Mouse (Mus musculus) myocyte (in vitro differentiated cells): Measurements from ENCODE around the gene Prr18. TPM values are rescaled to one million over a fixed set of nuclear protein-coding genes. Genes with fewer than 3 reads are reported as not detected.
"Not testable (repeated sequence)": the region's sequence is repeated elsewhere in the genome, so short reads cannot be mapped to it uniquely, and the experiment has no call there.

ENCODE experiments used
- H3K27me3 ChIP-seq: one replicate; pipeline ENCODE4 v1.6.1; 2011; ENCODE audit not compliant: control insufficient read depth, insufficient read depth, insufficient read length
- H3K36me3 ChIP-seq: one replicate; pipeline ENCODE4 v1.6.1; 2011; ENCODE audit not compliant: control insufficient read depth, insufficient read depth
- H3K4me2 ChIP-seq: one replicate; pipeline ENCODE4 v1.6.1; 2011; ENCODE audit warnings: low read depth, control low read depth
- H3K4me3 ChIP-seq: one replicate; pipeline ENCODE4 v1.5.1; 2011; ENCODE audit warnings: mild to moderate bottlenecking, control low read depth, moderate library complexity
- H3K79me2 ChIP-seq: one replicate; pipeline ENCODE4 v1.6.1; 2011; ENCODE audit not compliant: control insufficient read depth, insufficient read depth
- H3ac ChIP-seq: one replicate; pipeline ENCODE4 v1.6.1; 2011; ENCODE audit not compliant: control insufficient read depth, insufficient read length
- CEBPB ChIP-seq: IDR thresholded peaks from 2 replicates; pipeline ENCODE4 v1.6.1; 2011; ENCODE audit warnings: mild to moderate bottlenecking, moderate library complexity; ENCODE audit not compliant: poor library complexity, insufficient read depth, severe bottlenecking
- E2F4 ChIP-seq: IDR thresholded peaks from one replicate; pipeline ENCODE4 v1.6.1; 2011; ENCODE audit warnings: mild to moderate bottlenecking, control low read depth, moderate library complexity; ENCODE audit not compliant: insufficient read depth
- MAX ChIP-seq: IDR thresholded peaks from one replicate; pipeline ENCODE4 v1.6.1; 2011; ENCODE audit warnings: low read depth, mild to moderate bottlenecking, control low read depth
- MYOD1 ChIP-seq, 3 experiments: IDR thresholded peaks; one replicate each; pipeline ENCODE4 v1.6.1; 2011; ENCODE audit warnings: control low read depth in 2 of 3, low read depth in 2 of 3, mild to moderate bottlenecking in 2 of 3, moderate library complexity in 1 of 3; ENCODE audit not compliant: insufficient read length in 2 of 3, control insufficient read depth in 1 of 3
- MYOG ChIP-seq, 3 experiments: IDR thresholded peaks; one replicate each; pipeline ENCODE4 v1.6.1; 2011; ENCODE audit warnings: control low read depth in 2 of 3, low read depth in 2 of 3, mild to moderate bottlenecking in 2 of 3; ENCODE audit not compliant: insufficient read length in 2 of 3, control insufficient read depth in 1 of 3, insufficient read depth in 1 of 3
- POLR2A ChIP-seq: IDR thresholded peaks from one replicate; pipeline ENCODE4 v1.6.1; 2011; ENCODE audit warnings: low read depth, mild to moderate bottlenecking, control low read depth, moderate library complexity; ENCODE audit not compliant: insufficient read length
- POLR2AphosphoS2 ChIP-seq: IDR thresholded peaks from one replicate; pipeline ENCODE4 v1.6.1; 2011; ENCODE audit warnings: low read depth, control low read depth; ENCODE audit not compliant: insufficient read length
- REST ChIP-seq: IDR thresholded peaks from one replicate; pipeline ENCODE4 v1.6.1; 2011; ENCODE audit warnings: mild to moderate bottlenecking, control low read depth, moderate library complexity; ENCODE audit not compliant: insufficient read depth, insufficient read length
- SRF ChIP-seq: IDR thresholded peaks from one replicate; pipeline ENCODE4 v1.6.1; 2011; ENCODE audit warnings: low read depth; ENCODE audit not compliant: control insufficient read depth, insufficient read length
- TCF12 ChIP-seq: IDR thresholded peaks from one replicate; pipeline ENCODE4 v1.6.1; 2011; ENCODE audit warnings: mild to moderate bottlenecking, control low read depth; ENCODE audit not compliant: poor library complexity, insufficient read depth, severe bottlenecking
- TCF3 ChIP-seq: IDR thresholded peaks from one replicate; pipeline ENCODE4 v1.6.1; 2011; ENCODE audit warnings: low read depth, control low read depth; ENCODE audit not compliant: insufficient read length
- USF1 ChIP-seq: IDR thresholded peaks from one replicate; pipeline ENCODE4 v1.6.1; 2011; ENCODE audit warnings: low read depth, mild to moderate bottlenecking, control low read depth, moderate library complexity
- polyA plus RNA-seq: library from polyadenylated mRNA; unstranded; fragments of >200 nt; fragmentation: generic; extraction: Trizol; gene quantifications from one replicate; pipeline ENCODE4 v1.2.1, GENCODE M21; 2012; ENCODE audit warnings: missing spikeins

The Prr18 gene
- polyA plus RNA-seq, 1 experiment, result 0.19 TPM

GRCm38 (mm10) chr17:8316251-8316650 is 21.0 kb upstream of the Prr18 start:
- H3K79me2 ChIP-seq, result peaks cover 78% of the 10 kb centered on the region
- no peak overlapping the region for H3K4me2 ChIP-seq
- no peak overlapping the region for H3ac ChIP-seq
- no peak for TF ChIP-seq E2F4
- no peak for TF ChIP-seq MYOG (IDR thresholded peaks at IDR 0.05; ENCODE audit: control insufficient read depth in 1 of 3, insufficient read depth in 1 of 3, insufficient read length in 2 of 3, low read depth in 2 of 3)
- no peak for TF ChIP-seq POLR2A
- TF ChIP-seq USF1, result no peak
- TF ChIP-seq POLR2AphosphoS2, result no peak
- no peak for TF ChIP-seq SRF
- no peak for TF ChIP-seq TCF3
- TF ChIP-seq CEBPB, result no peak
- TF ChIP-seq REST, result no peak
- no peak for TF ChIP-seq TCF12
- TF ChIP-seq MAX, result no peak
- no peak for TF ChIP-seq MYOD1 (IDR thresholded peaks at IDR 0.05; ENCODE audit: control insufficient read depth in 1 of 3, insufficient read length in 2 of 3, low read depth in 2 of 3)
- no peak overlapping the region for H3K4me3 ChIP-seq
- no peaks in the 10 kb centered on the region for H3K27me3 ChIP-seq
- no peaks in the 10 kb centered on the region for H3K36me3 ChIP-seq

- H3K27me3 ChIP-seq, H3K79me2 ChIP-seq, H3K36me3 ChIP-seq, H3K4me2 ChIP-seq, H3ac ChIP-seq, H3K4me3 ChIP-seq: not testable (repeated sequence)
Measured at GRCm38 (mm10) chr17:8326877-8327276, 10.4 kb upstream of the Prr18 start.

DNA sequence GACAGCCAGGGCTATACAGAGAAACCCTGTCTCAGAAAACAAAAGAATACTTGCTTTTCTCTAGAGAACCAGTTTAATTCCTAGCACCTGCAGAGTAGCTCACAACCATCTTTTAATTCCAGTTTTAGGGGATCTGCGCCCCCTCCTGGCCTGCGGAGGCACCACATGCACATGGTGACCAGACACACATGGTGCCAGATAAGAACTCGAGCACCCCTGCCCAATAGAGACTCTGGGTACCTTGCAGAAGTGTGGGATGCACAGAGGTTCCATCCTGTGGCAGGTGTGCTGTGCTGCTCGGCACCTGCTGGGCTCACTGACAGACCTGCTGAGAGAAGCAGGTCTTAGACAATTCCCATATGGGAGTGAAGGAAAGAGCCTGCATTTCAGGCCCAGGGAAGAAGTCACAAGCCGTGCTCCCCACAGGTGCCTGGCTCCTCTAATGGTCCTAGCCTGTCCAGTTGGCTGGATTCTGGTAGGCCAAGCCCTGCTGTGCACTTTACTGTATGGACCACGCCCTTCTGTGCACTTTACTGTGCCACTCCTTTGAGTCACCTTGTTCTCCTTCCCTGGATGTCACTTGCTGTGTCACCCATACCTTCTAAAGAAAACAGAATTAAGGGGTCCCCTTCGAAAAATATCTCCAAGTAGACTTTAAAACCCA is 8.6 kb upstream of the Prr18 start:
- H3K36me3 ChIP-seq, result no peaks in the 10 kb centered on the region
- TF ChIP-seq USF1 (no peak), E2F4 (no peak)
- no peak overlapping the region for H3K4me2 ChIP-seq
- H3K79me2 ChIP-seq, result no peaks in the 10 kb centered on the region
- H3K27me3 ChIP-seq, result no peaks in the 10 kb centered on the region
- no peak overlapping the region for H3K4me3 ChIP-seq
- H3ac ChIP-seq, result no peak overlapping the region

DNA sequence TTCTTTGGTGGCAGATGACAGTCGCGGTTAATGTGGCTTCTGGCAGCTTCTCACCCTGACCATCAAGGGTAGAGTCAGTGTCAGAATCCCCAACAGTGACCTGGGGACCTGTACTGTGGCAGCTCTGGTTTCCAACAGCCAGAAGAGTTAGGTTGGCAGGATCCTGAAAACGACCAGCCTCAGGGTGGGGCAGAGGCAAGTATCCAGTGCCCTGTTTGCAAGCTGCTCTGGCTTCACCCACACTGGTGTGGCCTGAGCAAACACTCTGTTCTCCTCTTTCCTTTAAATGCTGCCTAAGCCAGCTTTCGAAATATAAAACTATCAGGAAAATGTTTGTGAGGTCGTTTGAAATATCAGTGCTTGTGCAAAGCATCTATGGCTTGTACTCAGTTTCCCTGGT is 6.7 kb upstream of the Prr18 start:
- no peak for TF ChIP-seq USF1
- TF ChIP-seq MYOD1 (IDR thresholded peaks at IDR 0.05; ENCODE audit: control insufficient read depth in 1 of 3, insufficient read length in 2 of 3, low read depth in 2 of 3), result no peak
- no peak for TF ChIP-seq POLR2AphosphoS2
- TF ChIP-seq MYOG (IDR thresholded peaks at IDR 0.05; ENCODE audit: control insufficient read depth in 1 of 3, insufficient read depth in 1 of 3, insufficient read length in 2 of 3, low read depth in 2 of 3), result no peak
- TF ChIP-seq E2F4, result no peak
- TF ChIP-seq TCF3, result no peak
- H3K27me3 ChIP-seq, result no peaks in the 10 kb centered on the region
- no peak overlapping the region for H3ac ChIP-seq
- H3K79me2 ChIP-seq, result no peaks in the 10 kb centered on the region
- no peak overlapping the region for H3K4me3 ChIP-seq
- H3K36me3 ChIP-seq, result no peaks in the 10 kb centered on the region
- no peak overlapping the region for H3K4me2 ChIP-seq

- no peak overlapping the region for H3ac ChIP-seq
- TF ChIP-seq CEBPB, result no peak
- TF ChIP-seq USF1, result no peak
- no peak for TF ChIP-seq POLR2AphosphoS2
- no peak for TF ChIP-seq E2F4
- no peak for TF ChIP-seq MYOG (IDR thresholded peaks at IDR 0.05; ENCODE audit: control insufficient read depth in 1 of 3, insufficient read depth in 1 of 3, insufficient read length in 2 of 3, low read depth in 2 of 3)
- no peak for TF ChIP-seq MYOD1 (IDR thresholded peaks at IDR 0.05; ENCODE audit: control insufficient read depth in 1 of 3, insufficient read length in 2 of 3, low read depth in 2 of 3)
- TF ChIP-seq TCF3, result no peak
- no peak for TF ChIP-seq REST
- TF ChIP-seq SRF, result no peak
- no peak overlapping the region for H3K4me3 ChIP-seq
- H3K27me3 ChIP-seq, result no peaks in the 10 kb centered on the region
- no peaks in the 10 kb centered on the region for H3K79me2 ChIP-seq
- H3K36me3 ChIP-seq, result no peaks in the 10 kb centered on the region
- no peak overlapping the region for H3K4me2 ChIP-seq
Measured at GRCm38 (mm10) chr17:8339666-8340374, 2.6 kb downstream of the Prr18 start.
